Mouse (Mus musculus) intestine, postnatal 0 days (tissue): ENCODE data around the gene Olfr149. TPM values are rescaled to one million over a fixed set of nuclear protein-coding genes. Genes with fewer than 3 reads are reported as not detected.
"Not testable (repeated sequence)": the region's sequence is repeated elsewhere in the genome, so short reads cannot be mapped to it uniquely, and the experiment has no call there.

Experiments used
- ATAC-seq: fragments of 200-750 bp; cut with Nextera tagmentation; 2 replicates; pipeline ENCODE4 v1.8.0; 2017; ENCODE audit warnings: mild to moderate bottlenecking, moderate TSS enrichment, moderate library complexity
- H3K27ac ChIP-seq: fragments of 300-500 bp; sonication (generic); 2 replicates; pipeline ENCODE4 v1.5.1; 2014; ENCODE audit warnings: mild to moderate bottlenecking, low read depth, low read length, moderate library complexity
- H3K27me3 ChIP-seq: fragments of 300-500 bp; sonication (generic); replicated peaks from 2 replicates; pipeline ENCODE4 v1.6.1; 2014; ENCODE audit warnings: low read length, mixed read lengths; ENCODE audit not compliant: control insufficient read depth, insufficient read depth
- H3K36me3 ChIP-seq: fragments of 300-500 bp; sonication (generic); 2 replicates; pipeline ENCODE4 v1.6.1; 2014; ENCODE audit warnings: mild to moderate bottlenecking, moderate library complexity; ENCODE audit not compliant: control insufficient read depth, insufficient read depth
- H3K4me1 ChIP-seq: fragments of 300-500 bp; sonication (generic); replicated peaks from 2 replicates; pipeline ENCODE4 v1.6.1; 2014; ENCODE audit warnings: antibody characterized with exemption, low read length, mixed read lengths; ENCODE audit not compliant: control insufficient read depth, insufficient read depth
- H3K4me2 ChIP-seq: fragments of 300-500 bp; sonication (generic); replicated peaks from 2 replicates; pipeline ENCODE4 v1.6.1; 2014; ENCODE audit warnings: low read depth, mild to moderate bottlenecking, moderate library complexity
- H3K4me3 ChIP-seq: fragments of 300-500 bp; sonication (generic); 2 replicates; pipeline ENCODE4 v1.5.1; 2014; ENCODE audit warnings: low read depth, low read length
- H3K9ac ChIP-seq: fragments of 300-500 bp; sonication (generic); 2 replicates; pipeline ENCODE4 v1.6.1; 2014; ENCODE audit warnings: mild to moderate bottlenecking, low read depth, low read length
- H3K9me3 ChIP-seq: fragments of 300-500 bp; sonication (generic); 2 replicates; pipeline ENCODE4 v1.6.1; 2016; ENCODE audit warnings: mixed run types; ENCODE audit not compliant: control insufficient read depth
- CTCF ChIP-seq: sonication (generic); IDR thresholded peaks from 2 replicates; pipeline ENCODE4 v1.5.1; 2016; ENCODE audit warnings: low read depth, mild to moderate bottlenecking, control low read depth, antibody characterized with exemption, moderate library complexity
- WGBS: fragments of 180-500 bp; shearing (Covaris S2); extraction: QIAGEN DNeasy Blood & Tissue Kit; methylation state at CpG from one replicate; pipeline ENCODE4 v1.1.7; 2014; 5-methylcytosine and 5-hydroxymethylcytosine counted together
- polyA plus RNA-seq: library from polyadenylated mRNA; unstranded; fragments of >200 nt; fragmentation: Nextera tagmentation; extraction: Ambion mirVana; gene quantifications from 2 replicates; pipeline ENCODE4 v1.2.1, GENCODE M21; 2015

The Olfr149 gene
- polyA plus RNA-seq = not detected in 2 replicates

DNA sequence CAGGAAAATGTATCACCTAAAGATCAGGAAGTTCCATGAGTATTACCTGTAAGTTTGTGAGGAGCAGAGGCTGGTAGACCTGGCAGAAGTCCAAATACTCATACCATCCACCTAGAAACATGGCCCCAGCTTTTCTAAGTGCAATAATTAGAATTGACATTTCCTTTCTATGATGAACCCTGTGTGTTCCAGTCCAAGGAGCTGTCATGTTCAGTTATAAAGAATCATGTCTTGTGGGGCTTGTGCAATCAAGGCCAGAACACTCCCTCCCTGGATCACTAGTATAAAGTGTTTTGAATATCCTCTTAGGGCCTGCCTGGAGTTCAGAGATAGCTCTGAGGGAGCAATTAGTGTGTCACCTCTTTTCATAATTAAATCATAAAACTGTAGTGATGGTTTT, at the start of gene Olfr149:
Gene Olfr149, minus strand, starts transcription at position 101 of the 400 bp plus-strand sequence.
- H3K4me3 ChIP-seq = no peak within 1 kb of the TSS

DNA sequence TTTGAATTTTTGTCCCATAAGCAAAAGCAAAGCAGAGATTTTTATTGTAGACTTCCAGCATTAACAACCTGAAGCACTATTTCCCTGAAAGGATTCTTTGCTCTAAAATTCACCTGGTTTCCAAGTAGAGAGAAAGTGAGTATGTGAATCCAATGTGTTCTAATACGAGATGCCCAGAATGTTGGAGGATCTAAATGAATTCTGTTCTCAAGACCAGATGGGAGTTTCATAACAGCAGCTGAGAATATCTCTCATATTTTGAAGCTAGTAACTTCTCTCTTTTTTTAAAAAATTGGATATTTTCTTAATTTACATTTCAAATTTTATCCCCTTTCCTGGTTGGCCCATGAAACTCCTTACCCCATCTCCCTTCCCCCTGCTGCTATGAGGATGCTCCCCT, 39.5 kb upstream of the Olfr149 start:
- H3K4me1 ChIP-seq = no peaks in the 10 kb centered on the region
- no peak for TF ChIP-seq CTCF
- no peak for ATAC-seq
- H3K27me3 ChIP-seq = no peaks in the 10 kb centered on the region
- no peak overlapping the region for H3K4me2 ChIP-seq
- no peak overlapping the region for H3K4me3 ChIP-seq
- 84% methylated on average over 1 of the region's 1 CpGs for WGBS
- no peaks in the 10 kb centered on the region for H3K36me3 ChIP-seq
- no peak overlapping the region for H3K9ac ChIP-seq
- H3K27ac ChIP-seq = no peak overlapping the region
- no peaks in the 10 kb centered on the region for H3K9me3 ChIP-seq

More for the DNA sequence above, at the start of gene Olfr149:
- H3K27ac ChIP-seq = no peak within 1 kb of the TSS
- H3K27me3 ChIP-seq = no peaks in the 10 kb centered on the region
- TF ChIP-seq CTCF = no peak
- H3K9me3 ChIP-seq = no peaks in the 10 kb centered on the region
- no peaks in the 10 kb centered on the region for H3K4me1 ChIP-seq
- no peak for ATAC-seq
- no peak within 1 kb of the TSS for H3K4me2 ChIP-seq
- H3K36me3 ChIP-seq = no peaks in the 10 kb centered on the region
- no peak within 1 kb of the TSS for H3K9ac ChIP-seq

DNA sequence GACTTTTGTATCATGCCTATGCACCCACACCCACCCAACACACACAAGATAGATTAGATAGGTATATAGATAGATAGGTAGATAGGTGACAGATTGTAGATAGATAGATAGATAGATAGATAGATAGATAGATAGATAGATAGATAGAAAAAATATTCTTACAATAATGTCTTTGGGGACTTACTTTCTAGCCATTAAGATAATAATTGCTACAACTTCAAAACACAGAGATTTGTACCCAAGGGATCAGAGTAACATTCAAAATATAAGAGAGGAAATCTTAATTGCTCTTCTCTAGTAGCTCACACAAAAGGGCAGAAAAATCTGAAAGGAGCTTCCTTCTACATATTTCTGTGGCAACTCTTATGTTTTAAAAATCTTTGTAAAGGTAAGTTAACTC, 39.0 kb upstream of the Olfr149 start, which contains the start of gene Olfr967:
Gene Olfr967, plus strand, starts transcription at position 301 of the 400 bp plus-strand sequence.
- TF ChIP-seq CTCF = no peak
- no peak within 1 kb of the TSS for H3K27ac ChIP-seq
- no peak within 1 kb of the TSS for H3K9ac ChIP-seq
- H3K4me1 ChIP-seq = no peaks in the 10 kb centered on the region
- no peaks in the 10 kb centered on the region for H3K9me3 ChIP-seq
- H3K36me3 ChIP-seq = no peaks in the 10 kb centered on the region
- H3K4me2 ChIP-seq = no peak within 1 kb of the TSS
- H3K4me3 ChIP-seq = no peak within 1 kb of the TSS
- no peaks in the 10 kb centered on the region for H3K27me3 ChIP-seq
- no peak for ATAC-seq

GRCm38 (mm10) chr9:39740741-39741140, 33.8 kb upstream of the Olfr149 start:
- Histone ChIP-seq H3K4me3 (no peak overlapping the region), H3K4me2 (no peak overlapping the region), H3K27ac (no peak overlapping the region), H3K9ac (no peak overlapping the region), H3K9me3 (no peaks in the 10 kb centered on the region), H3K4me1 (no peaks in the 10 kb centered on the region), H3K27me3 (no peaks in the 10 kb centered on the region), H3K36me3 (no peaks in the 10 kb centered on the region)
- ATAC-seq = no peak
- no peak for TF ChIP-seq CTCF
- WGBS = 82% methylated on average over 1 of the region's 1 CpGs

- H3K9me3 ChIP-seq = no peaks in the 10 kb centered on the region
- H3K27me3 ChIP-seq = no peaks in the 10 kb centered on the region
- H3K27ac ChIP-seq = no peak within 1 kb of the TSS
- H3K4me2 ChIP-seq = no peak within 1 kb of the TSS
- no peak within 1 kb of the TSS for H3K9ac ChIP-seq
- no peak for ATAC-seq
- TF ChIP-seq CTCF = no peak
- H3K4me1 ChIP-seq = no peaks in the 10 kb centered on the region
- H3K36me3 ChIP-seq = no peaks in the 10 kb centered on the region
- no peak within 1 kb of the TSS for H3K4me3 ChIP-seq
These were observed 23.8 kb upstream of the Olfr149 start, which contains the start of gene Olfr150 for GRCm38 (mm10) chr9:39730678-39731077. TSS of gene Olfr150 (plus strand) at chr9:39730978.

DNA sequence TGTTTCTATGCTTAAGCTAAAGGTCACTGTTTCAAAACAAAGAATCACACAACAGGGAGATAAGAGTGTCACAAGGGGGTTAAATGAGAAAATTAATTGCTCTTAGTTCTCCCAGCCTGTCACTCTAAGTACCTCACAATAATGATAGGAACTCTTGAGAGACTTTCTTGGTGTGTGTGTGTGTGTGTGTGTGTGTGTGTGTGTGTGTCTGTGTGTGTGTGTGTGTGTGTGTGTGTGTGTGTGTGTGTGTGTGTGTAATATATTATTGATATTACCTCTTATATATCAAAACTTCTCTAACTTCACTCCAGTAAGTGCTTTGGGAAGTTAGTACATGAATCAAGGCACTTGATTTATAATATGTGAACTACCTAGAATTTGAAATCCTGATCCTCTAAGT, 4.1 kb upstream of the Olfr149 start, which contains the start of gene Olfr965:
Gene Olfr965, plus strand, starts transcription at position 301 of the 400 bp plus-strand sequence.
- H3K36me3 ChIP-seq = no peaks in the 10 kb centered on the region
- H3K27me3 ChIP-seq = no peaks in the 10 kb centered on the region
- no peak for ATAC-seq
- no peak within 1 kb of the TSS for H3K4me2 ChIP-seq
- no peak within 1 kb of the TSS for H3K9ac ChIP-seq
- no peak for TF ChIP-seq CTCF
- H3K4me3 ChIP-seq = no peak within 1 kb of the TSS
- H3K9me3 ChIP-seq = no peaks in the 10 kb centered on the region
- no peak within 1 kb of the TSS for H3K27ac ChIP-seq
- H3K4me1 ChIP-seq = no peaks in the 10 kb centered on the region

DNA sequence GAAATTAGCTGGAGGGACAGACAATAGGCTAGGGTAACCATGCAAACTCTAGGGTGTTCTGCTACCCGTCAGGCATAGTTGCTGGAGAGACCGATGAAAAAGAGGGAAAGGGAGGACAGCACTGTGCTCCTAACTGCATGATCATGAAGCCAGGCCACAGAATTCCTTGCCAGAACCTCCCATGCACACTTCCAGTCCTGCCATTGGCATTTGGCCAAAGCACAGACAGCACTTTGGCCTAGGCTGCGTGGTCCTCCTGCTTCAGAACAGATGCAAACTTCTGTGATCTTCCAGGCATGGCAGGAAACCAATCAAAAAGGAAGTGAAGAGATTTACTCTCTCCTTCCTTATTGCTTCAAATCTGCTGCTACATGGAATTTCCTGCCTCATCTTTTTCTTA, 2.0 kb upstream of the Olfr149 start:
- Histone ChIP-seq H3K4me3 (no peak overlapping the region), H3K4me1 (no peaks in the 10 kb centered on the region), H3K27me3 (no peaks in the 10 kb centered on the region), H3K36me3 (no peaks in the 10 kb centered on the region), H3K9ac (no peak overlapping the region), H3K27ac (no peak overlapping the region), H3K9me3 (no peaks in the 10 kb centered on the region), H3K4me2 (no peak overlapping the region)
- no peak for ATAC-seq
- 61% methylated on average over 3 of the region's 3 CpGs for WGBS
- no peak for TF ChIP-seq CTCF

GRCm38 (mm10) chr9:39701123-39701522, 5.8 kb downstream of the Olfr149 start:
- not testable (repeated sequence) for ATAC-seq
- 86% methylated on average over 6 of the region's 8 CpGs for WGBS

More at GRCm38 (mm10) chr9:39701123-39701522, 5.8 kb downstream of the Olfr149 start:
- not testable (repeated sequence) for H3K4me2 ChIP-seq, H3K9me3 ChIP-seq, H3K4me3 ChIP-seq, H3K36me3 ChIP-seq, H3K27ac ChIP-seq, H3K27me3 ChIP-seq, H3K9ac ChIP-seq, H3K4me1 ChIP-seq
